ENCODE assay signal across 17 mouse cellular contexts in genomic region chr6:118678031-118678430, GRCm38 (mm10).
DNase-seq lines count a peak whose midpoint lies in the region.
"Had no signal": no experiment of that assay in that cellular context is flagged by ENCODE, and none has a peak within 500 bp of the region (broad histone marks: within the 10 kb centered on the region; RNA-seq: fewer than 3 reads in every experiment).

No protein-coding gene starts in this region.

- intact Hi-C loops in left cerebral cortex, postnatal 25 days (cut with DNase I), result no loop called here

- peak; percentile 33 for DNase-seq in layer of hippocampus, adult 9-11 months
- DNase-seq in layer of hippocampus, postnatal 36 days, result no peak
- DNase-seq in right cerebral cortex, adult 2 months (ENCODE audit: low spot score in 2 of 2), result peak; percentile 54 to 66
- DNase-seq in right cerebral cortex, postnatal 4 days, result no peak
- peak; percentile 32 to 78 for DNase-seq in left cerebral cortex, postnatal 25 days (ENCODE audit: low spot score in 2 of 2)
- no peak for DNase-seq in gastrocnemius, postnatal 10 days
- no peak for DNase-seq in heart, adult 18-20 months
- DNase-seq: adrenal gland, postnatal 25 days; cerebellum, adult 18-20 months; cerebellum, postnatal 14 days; forebrain, postnatal 0 days; kidney, adult 8-10 months; kidney, postnatal 4 days; liver, embryonic 13.5 days; lung, adult 18-20 months; lung, postnatal 4 days; thymus, postnatal 4 days had no signal

Comparison
In these comparisons a context has a peak if more than half of its experiments do, and no peak if none do; other contexts are left out.
1. DNase-seq: peak in layer of hippocampus, adult 9-11 months (single experiment), right cerebral cortex, adult 2 months (2 of 2) and left cerebral cortex, postnatal 25 days (2 of 2); none in layer of hippocampus, postnatal 36 days (0 of 2), right cerebral cortex, postnatal 4 days (single experiment), gastrocnemius, postnatal 10 days (single experiment) and heart, adult 18-20 months (0 of 2).